Mouse (Mus musculus) lung, postnatal 0 days (tissue): ENCODE results near the gene Ankmy1. TPM values are rescaled to one million over a fixed set of nuclear protein-coding genes. Genes with fewer than 3 reads are reported as not detected.

Experiments
- ATAC-seq: fragments of 200-750 bp; cut with Nextera tagmentation; 2 replicates; pipeline ENCODE4 v1.8.0; 2017; ENCODE audit warnings: moderate library complexity
- DNase-seq: peaks from one replicate; pipeline ENCODE4 v3.0.0-alpha.2; 2016; ENCODE audit warnings: low spot score
- H3K27ac ChIP-seq: fragments of 300-500 bp; sonication (generic); 2 replicates; pipeline ENCODE4 v1.5.1; 2014; ENCODE audit warnings: antibody characterized with exemption, mild to moderate bottlenecking, low read length, mixed read lengths
- H3K27me3 ChIP-seq: fragments of 300-500 bp; sonication (generic); replicated peaks from 2 replicates; pipeline ENCODE4 v1.6.1; 2014; ENCODE audit warnings: low read length, mixed read lengths; ENCODE audit not compliant: insufficient read depth
- H3K36me3 ChIP-seq: fragments of 300-500 bp; sonication (generic); 2 replicates; pipeline ENCODE4 v1.6.1; 2014; ENCODE audit warnings: low read length, mixed read lengths; ENCODE audit not compliant: insufficient read depth
- H3K4me1 ChIP-seq: fragments of 300-500 bp; sonication (generic); 2 replicates; pipeline ENCODE4 v1.6.1; 2014; ENCODE audit warnings: antibody characterized with exemption, low read depth, low read length, mixed read lengths; ENCODE audit not compliant: insufficient read depth
- H3K4me2 ChIP-seq: fragments of 300-500 bp; sonication (generic); replicated peaks from 2 replicates; pipeline ENCODE4 v1.6.1; 2014; ENCODE audit warnings: low read depth, mild to moderate bottlenecking, low read length, moderate library complexity, mixed read lengths
- H3K4me3 ChIP-seq: fragments of 300-500 bp; sonication (generic); 2 replicates; pipeline ENCODE4 v1.5.1; 2014; ENCODE audit warnings: low read depth, low read length
- H3K9ac ChIP-seq: fragments of 300-500 bp; sonication (generic); replicated peaks from 2 replicates; pipeline ENCODE4 v1.6.1; 2014; ENCODE audit warnings: low read depth, mild to moderate bottlenecking
- H3K9me3 ChIP-seq: fragments of 300-500 bp; sonication (generic); 2 replicates; pipeline ENCODE4 v1.6.1; 2016; ENCODE audit warnings: low read length, mixed read lengths
- CTCF ChIP-seq: IDR thresholded peaks from 2 replicates; pipeline ENCODE4 v1.5.1; 2016; ENCODE audit warnings: antibody characterized with exemption, mild to moderate bottlenecking
- EP300 ChIP-seq: IDR thresholded peaks from 2 replicates; pipeline ENCODE4 v1.6.1; 2016; ENCODE audit warnings: antibody characterized with exemption, mild to moderate bottlenecking, control low read depth
- WGBS: fragments of 180-500 bp; shearing (Covaris S2); extraction: QIAGEN DNeasy Blood & Tissue Kit; methylation state at CpG from one replicate; pipeline ENCODE4 v1.1.7; 2014; 5-methylcytosine and 5-hydroxymethylcytosine counted together
- polyA plus RNA-seq: library from polyadenylated mRNA; unstranded; fragments of >200 nt; fragmentation: Nextera tagmentation; extraction: Ambion mirVana; gene quantifications from 2 replicates; pipeline ENCODE4 v1.2.1, GENCODE M21; 2015

Gene Ankmy1
- polyA plus RNA-seq, 1 experiment from 2014 or later: 0.57 TPM

- no peak for DNase-seq
- no peak overlapping the region for H3K27ac ChIP-seq
- H3K4me3 ChIP-seq: no peak overlapping the region
- WGBS: 94% methylated on average over 11 of the region's 11 CpGs
- H3K9me3 ChIP-seq: no peaks in the 10 kb centered on the region
- no peaks in the 10 kb centered on the region for H3K27me3 ChIP-seq
- no peak overlapping the region for H3K9ac ChIP-seq
- TF ChIP-seq CTCF (no peak), EP300 (no peak)
- H3K4me2 ChIP-seq: no peak overlapping the region
- H3K4me1 ChIP-seq: peaks cover 9% of the 10 kb centered on the region
- no peak for ATAC-seq
- H3K36me3 ChIP-seq: peaks cover 51% of the 10 kb centered on the region
These were observed 12.3 kb upstream of the Ankmy1 start for GRCm38 (mm10) chr1:92914993-92915392.

DNA sequence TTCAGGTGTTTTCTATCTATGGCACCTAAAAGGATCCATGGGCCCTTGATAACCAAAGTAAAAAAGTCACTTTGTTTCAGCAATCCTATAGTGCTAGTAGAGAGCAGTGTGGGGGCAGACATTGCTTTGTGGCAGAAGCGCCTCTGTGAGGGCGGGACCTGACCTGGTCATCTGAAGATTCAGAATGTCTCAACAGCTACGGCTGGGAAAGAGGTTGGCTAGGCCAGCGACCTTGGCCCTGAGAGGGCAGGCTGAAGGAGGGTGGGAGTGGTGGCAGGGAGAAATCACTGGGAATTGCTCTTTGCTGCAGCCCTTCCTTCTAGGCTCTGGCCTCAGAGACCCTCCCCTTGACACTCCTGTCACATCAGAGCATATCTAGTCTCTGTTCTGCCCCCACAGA lies 11.5 kb upstream of the Ankmy1 start:
- peaks cover 16% of the 10 kb centered on the region for H3K4me1 ChIP-seq
- peaks cover 44% of the 10 kb centered on the region for H3K36me3 ChIP-seq
- 75% methylated on average over 4 of the region's 4 CpGs for WGBS
- DNase-seq: no peak
- no peak for TF ChIP-seq CTCF
- no peak for TF ChIP-seq EP300
- ATAC-seq: no peak
- no peak overlapping the region for H3K4me2 ChIP-seq
- H3K4me3 ChIP-seq: no peak overlapping the region
- H3K9ac ChIP-seq: no peak overlapping the region
- no peaks in the 10 kb centered on the region for H3K27me3 ChIP-seq
- H3K9me3 ChIP-seq: no peaks in the 10 kb centered on the region
- no peak overlapping the region for H3K27ac ChIP-seq

DNA sequence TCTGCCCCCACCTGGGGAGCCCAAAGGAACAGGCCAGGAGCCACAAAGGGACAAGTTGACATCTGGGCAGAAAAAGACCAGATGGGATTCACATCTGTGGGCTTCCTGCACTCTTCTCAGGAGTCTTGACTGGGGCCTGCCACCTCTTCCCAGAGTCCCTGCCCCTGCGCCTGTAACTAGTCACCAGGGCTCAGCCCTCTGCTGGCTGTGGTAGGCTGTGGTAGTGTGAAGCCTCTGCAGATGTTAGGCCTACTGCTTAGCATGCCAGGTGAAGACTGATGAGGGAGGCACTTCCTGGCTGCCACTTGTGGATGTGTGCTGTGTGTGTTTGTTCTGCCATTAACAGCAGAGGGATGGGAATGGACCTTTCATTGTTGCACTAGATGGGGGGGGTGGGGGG lies 9.6 kb upstream of the Ankmy1 start:
- Histone ChIP-seq H3K36me3 (peaks cover 25% of the 10 kb centered on the region; the same call in 1 of the 2 replicates), H3K4me2 (peak overlapping the region; percentile 96), H3K4me3 (peak overlapping the region; percentile 81), H3K9ac (0 out of 2 replicates have a peak overlapping the region, but pooled peaks have one; percentile 24), H3K9me3 (no peaks in the 10 kb centered on the region), H3K27me3 (no peaks in the 10 kb centered on the region), H3K27ac (no peak overlapping the region), H3K4me1 (peaks cover 22% of the 10 kb centered on the region)
- WGBS: 63% methylated on average over 1 of the region's 1 CpGs
- DNase-seq (no peak), ATAC-seq (no peak)
- TF ChIP-seq CTCF (peak; percentile 57), EP300 (no peak)

GRCm38 (mm10) chr1:92911721-92912138 lies 9.0 kb upstream of the Ankmy1 start:
- DNase-seq: no peak
- peak overlapping the region; percentile 96 for H3K4me2 ChIP-seq
- H3K27ac ChIP-seq: peak overlapping the region; percentile 96
- H3K9ac ChIP-seq: peak overlapping the region; percentile 89; the same call in 1 of the 2 replicates
- H3K4me3 ChIP-seq: peak overlapping the region; percentile 81
- peaks cover 20% of the 10 kb centered on the region; the same call in 1 of the 2 replicates for H3K36me3 ChIP-seq
- no peaks in the 10 kb centered on the region for H3K27me3 ChIP-seq
- 36% methylated on average over 8 of the region's 8 CpGs for WGBS
- peaks cover 22% of the 10 kb centered on the region for H3K4me1 ChIP-seq
- ATAC-seq: no peak
- no peak for TF ChIP-seq EP300
- no peak for TF ChIP-seq CTCF
- H3K9me3 ChIP-seq: no peaks in the 10 kb centered on the region

GRCm38 (mm10) chr1:92910925-92911720 lies 8.4 kb upstream of the Ankmy1 start:
- whole genome bisulfite sequencing: under 1% methylated on average over 63 of the region's 85 CpGs
- DNase-seq: peak; percentile 67
- Histone ChIP-seq H3K4me2 (peak overlapping the region; percentile 96), H3K36me3 (peaks cover 16% of the 10 kb centered on the region; the same call in 1 of the 2 replicates), H3K4me1 (peaks cover 22% of the 10 kb centered on the region), H3K9me3 (no peaks in the 10 kb centered on the region), H3K4me3 (peak overlapping the region; percentile 81), H3K27ac (peak overlapping the region; percentile 96), H3K9ac (peak overlapping the region; percentile 89), H3K27me3 (no peaks in the 10 kb centered on the region)
- no peak for TF ChIP-seq CTCF
- ATAC-seq: peak; percentile 51

GRCm38 (mm10) chr1:92910239-92910885 lies 7.7 kb upstream of the Ankmy1 start, which contains the start of gene Rnpepl1:
TSS of gene Rnpepl1 (plus strand) at chr1:92910783.
- Histone ChIP-seq H3K27ac (peak within 1 kb of the TSS; percentile 96), H3K36me3 (peaks cover 10% of the 10 kb centered on the region; the same call in 1 of the 2 replicates), H3K9ac (peak within 1 kb of the TSS; percentile 89), H3K27me3 (no peaks in the 10 kb centered on the region), H3K9me3 (no peaks in the 10 kb centered on the region), H3K4me3 (peak within 1 kb of the TSS; percentile 81), H3K4me1 (peaks cover 22% of the 10 kb centered on the region), H3K4me2 (peak within 1 kb of the TSS; percentile 96)
- TF ChIP-seq CTCF (peak; percentile 73), EP300 (no peak)
- DNase-seq (peak; percentile 81), ATAC-seq (peak; percentile 74)
- 1% methylated on average over 36 of the region's 57 CpGs for WGBS
